Mouse (Mus musculus): ENCODE measurements around the gene Vangl2. TPM values are rescaled to one million over a fixed set of nuclear protein-coding genes. Genes with fewer than 3 reads are reported as not detected.

Gene Vangl2
- polyA plus RNA-seq (2014; fragmentation: Nextera tagmentation; extraction: Ambion mirVana), result 48.9 and 49.5 TPM in 2 replicates

GRCm38 (mm10) chr1:172028394-172029275 is at the start of gene Vangl2:
Gene Vangl2, minus strand, starts transcription at chr1:172028444.
- Histone ChIP-seq H3K9ac (peak within 1 kb of the TSS; percentile 87), H3K4me3 (replicated peaks; ENCODE audit: low read length) (peak within 1 kb of the TSS; percentile 63), H3K27me3 (ENCODE audit: control insufficient read depth, insufficient read depth, low read length) (no peaks in the 10 kb centered on the region), H3K36me3 (replicated peaks; ENCODE audit: control insufficient read depth, insufficient read depth) (no peaks in the 10 kb centered on the region), H3K4me1 (replicated peaks; ENCODE audit: control insufficient read depth, insufficient read depth, low read length) (peaks cover 36% of the 10 kb centered on the region), H3K9me3 (ENCODE audit: control insufficient read depth, low read length) (no peaks in the 10 kb centered on the region), H3K4me2 (replicated peaks) (peak within 1 kb of the TSS; percentile 87), H3K27ac (peak within 1 kb of the TSS; percentile 92)
- DNase-seq (ENCODE audit: low spot score), result no peak
- ATAC-seq (ENCODE audit: low FRiP score), result no peak
- WGBS, result 24% methylated on average over 21 of the region's 21 CpGs

DNA sequence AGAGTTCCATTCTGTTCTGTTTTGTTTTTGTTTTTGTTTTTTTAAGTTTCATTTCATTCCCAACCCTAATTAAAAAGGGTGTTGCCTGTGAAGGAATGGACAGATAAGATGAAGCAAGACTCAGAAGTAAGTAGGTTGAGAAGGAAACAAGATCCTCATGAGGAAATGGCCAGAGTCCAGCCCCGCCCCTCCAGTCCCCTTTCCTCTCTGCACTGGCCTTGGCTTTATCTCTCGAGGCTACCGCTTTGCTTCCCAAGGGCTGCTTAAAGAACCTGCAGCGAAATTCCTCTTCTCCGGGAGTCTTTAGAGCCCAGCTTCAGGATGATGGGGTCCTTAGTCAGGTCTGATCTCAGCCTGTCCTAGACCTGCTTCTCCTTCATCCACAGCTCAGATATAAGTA is 49.7 kb upstream of the Vangl2 start:
- DNase-seq (ENCODE audit: low spot score) (no peak), ATAC-seq (ENCODE audit: low FRiP score) (no peak)
- no peaks in the 10 kb centered on the region for H3K27me3 ChIP-seq (ENCODE audit: control insufficient read depth, insufficient read depth, low read length)
- H3K27ac ChIP-seq, result no peak overlapping the region
- WGBS, result 80% methylated on average over 5 of the region's 5 CpGs
- H3K36me3 ChIP-seq (replicated peaks; ENCODE audit: control insufficient read depth, insufficient read depth), result peaks cover 69% of the 10 kb centered on the region
- H3K9ac ChIP-seq, result no peak overlapping the region
- no peak overlapping the region for H3K4me3 ChIP-seq (replicated peaks; ENCODE audit: low read length)
- peaks cover 8% of the 10 kb centered on the region for H3K4me1 ChIP-seq (replicated peaks; ENCODE audit: control insufficient read depth, insufficient read depth, low read length)
- H3K4me2 ChIP-seq (replicated peaks), result no peak overlapping the region
- H3K9me3 ChIP-seq (ENCODE audit: control insufficient read depth, low read length), result no peaks in the 10 kb centered on the region

- 97% methylated on average over 7 of the region's 7 CpGs for WGBS
- DNase-seq (ENCODE audit: low spot score) (no peak), ATAC-seq (ENCODE audit: low FRiP score) (no peak)
- Histone ChIP-seq H3K4me3 (replicated peaks; ENCODE audit: low read length) (no peak overlapping the region), H3K4me1 (replicated peaks; ENCODE audit: control insufficient read depth, insufficient read depth, low read length) (no peaks in the 10 kb centered on the region), H3K4me2 (replicated peaks) (no peak overlapping the region), H3K27me3 (ENCODE audit: control insufficient read depth, insufficient read depth, low read length) (no peaks in the 10 kb centered on the region), H3K27ac (no peak overlapping the region), H3K9ac (no peak overlapping the region), H3K36me3 (replicated peaks; ENCODE audit: control insufficient read depth, insufficient read depth) (peaks cover 99% of the 10 kb centered on the region), H3K9me3 (ENCODE audit: control insufficient read depth, low read length) (no peaks in the 10 kb centered on the region)
These were observed 44.4 kb upstream of the Vangl2 start for GRCm38 (mm10) chr1:172072604-172073003.

- no peak overlapping the region for H3K4me3 ChIP-seq (replicated peaks; ENCODE audit: low read length)
- H3K27ac ChIP-seq, result no peak overlapping the region
- H3K9me3 ChIP-seq (ENCODE audit: control insufficient read depth, low read length), result no peaks in the 10 kb centered on the region
- peaks cover 99% of the 10 kb centered on the region for H3K36me3 ChIP-seq (replicated peaks; ENCODE audit: control insufficient read depth, insufficient read depth)
- DNase-seq (ENCODE audit: low spot score) (no peak), ATAC-seq (ENCODE audit: low FRiP score) (no peak)
- H3K9ac ChIP-seq, result no peak overlapping the region
- WGBS, result 40% methylated on average over 4 of the region's 4 CpGs
- H3K27me3 ChIP-seq (ENCODE audit: control insufficient read depth, insufficient read depth, low read length), result no peaks in the 10 kb centered on the region
- no peaks in the 10 kb centered on the region for H3K4me1 ChIP-seq (replicated peaks; ENCODE audit: control insufficient read depth, insufficient read depth, low read length)
- H3K4me2 ChIP-seq (replicated peaks), result no peak overlapping the region
These were observed 43.3 kb upstream of the Vangl2 start for GRCm38 (mm10) chr1:172071556-172071955.

DNA sequence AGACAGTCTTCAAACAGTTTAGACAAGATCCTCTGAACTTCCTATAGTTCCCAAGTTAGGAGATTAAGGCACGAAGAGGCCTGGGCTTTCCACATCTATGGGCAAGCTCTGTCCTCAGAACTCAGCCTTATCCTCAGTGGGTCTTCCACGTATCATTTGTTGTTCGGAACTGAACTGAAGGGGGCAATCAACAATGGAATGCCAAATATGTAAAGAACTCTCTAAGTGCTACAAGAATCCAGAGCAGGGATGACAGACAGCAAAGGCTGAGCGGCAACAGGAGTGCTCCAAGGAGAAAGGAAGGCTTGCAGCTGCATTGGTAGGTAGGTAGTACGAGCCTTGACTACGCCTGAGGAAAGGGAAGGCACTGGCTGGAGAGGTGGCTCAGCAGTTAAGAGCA is 42.0 kb upstream of the Vangl2 start:
- WGBS, result 90% methylated on average over 6 of the region's 6 CpGs
- DNase-seq (ENCODE audit: low spot score), result no peak
- Histone ChIP-seq H3K27me3 (ENCODE audit: control insufficient read depth, insufficient read depth, low read length) (no peaks in the 10 kb centered on the region), H3K9ac (no peak overlapping the region), H3K9me3 (ENCODE audit: control insufficient read depth, low read length) (no peaks in the 10 kb centered on the region), H3K36me3 (replicated peaks; ENCODE audit: control insufficient read depth, insufficient read depth) (peaks cover 99% of the 10 kb centered on the region), H3K4me1 (replicated peaks; ENCODE audit: control insufficient read depth, insufficient read depth, low read length) (no peaks in the 10 kb centered on the region), H3K27ac (no peak overlapping the region), H3K4me3 (replicated peaks; ENCODE audit: low read length) (no peak overlapping the region), H3K4me2 (replicated peaks) (no peak overlapping the region)
- no peak for ATAC-seq (ENCODE audit: low FRiP score)

- 42% methylated on average over 13 of the region's 13 CpGs for WGBS
- H3K27me3 ChIP-seq (ENCODE audit: control insufficient read depth, insufficient read depth, low read length), result no peaks in the 10 kb centered on the region
- H3K36me3 ChIP-seq (replicated peaks; ENCODE audit: control insufficient read depth, insufficient read depth), result peaks cover 56% of the 10 kb centered on the region
- H3K9ac ChIP-seq, result no peak overlapping the region
- peak overlapping the region; percentile 53; the same call in 1 of the 2 replicates for H3K27ac ChIP-seq
- H3K9me3 ChIP-seq (ENCODE audit: control insufficient read depth, low read length), result no peaks in the 10 kb centered on the region
- H3K4me1 ChIP-seq (replicated peaks; ENCODE audit: control insufficient read depth, insufficient read depth, low read length), result peaks cover 9% of the 10 kb centered on the region
- H3K4me3 ChIP-seq (replicated peaks; ENCODE audit: low read length), result no peak overlapping the region
- DNase-seq (ENCODE audit: low spot score) (no peak), ATAC-seq (ENCODE audit: low FRiP score) (peak; percentile 51)
- H3K4me2 ChIP-seq (replicated peaks), result no peak overlapping the region
These were observed 36.4 kb upstream of the Vangl2 start for GRCm38 (mm10) chr1:172064613-172065141.

- Histone ChIP-seq H3K4me1 (replicated peaks; ENCODE audit: control insufficient read depth, insufficient read depth, low read length) (peaks cover 12% of the 10 kb centered on the region), H3K4me2 (replicated peaks) (no peak overlapping the region), H3K36me3 (replicated peaks; ENCODE audit: control insufficient read depth, insufficient read depth) (peaks cover 44% of the 10 kb centered on the region), H3K27ac (no peak overlapping the region), H3K4me3 (replicated peaks; ENCODE audit: low read length) (no peak overlapping the region), H3K9me3 (ENCODE audit: control insufficient read depth, low read length) (no peaks in the 10 kb centered on the region), H3K9ac (no peak overlapping the region), H3K27me3 (ENCODE audit: control insufficient read depth, insufficient read depth, low read length) (no peaks in the 10 kb centered on the region)
- 71% methylated on average over 4 of the region's 4 CpGs for WGBS
- no peak for ATAC-seq (ENCODE audit: low FRiP score)
- DNase-seq (ENCODE audit: low spot score), result no peak
These were observed 35.2 kb upstream of the Vangl2 start for GRCm38 (mm10) chr1:172063291-172064023.

GRCm38 (mm10) chr1:172062101-172062500 is 33.9 kb upstream of the Vangl2 start:
- no peak overlapping the region for H3K27ac ChIP-seq
- H3K4me1 ChIP-seq (replicated peaks; ENCODE audit: control insufficient read depth, insufficient read depth, low read length), result peaks cover 24% of the 10 kb centered on the region
- ATAC-seq (ENCODE audit: low FRiP score), result no peak

GRCm38 (mm10) chr1:172061217-172061616 is 33.0 kb upstream of the Vangl2 start:
- ATAC-seq (ENCODE audit: low FRiP score) (peak; percentile 18; the same call in 1 of the 2 replicates), DNase-seq (ENCODE audit: low spot score) (no peak)
- Histone ChIP-seq H3K4me3 (replicated peaks; ENCODE audit: low read length) (no peak overlapping the region), H3K9ac (no peak overlapping the region), H3K36me3 (replicated peaks; ENCODE audit: control insufficient read depth, insufficient read depth) (peaks cover 22% of the 10 kb centered on the region), H3K4me1 (replicated peaks; ENCODE audit: control insufficient read depth, insufficient read depth, low read length) (peaks cover 24% of the 10 kb centered on the region), H3K4me2 (replicated peaks) (no peak overlapping the region), H3K27me3 (ENCODE audit: control insufficient read depth, insufficient read depth, low read length) (no peaks in the 10 kb centered on the region), H3K27ac (peak overlapping the region; percentile 70), H3K9me3 (ENCODE audit: control insufficient read depth, low read length) (no peaks in the 10 kb centered on the region)
- 9% methylated on average over 8 of the region's 8 CpGs for WGBS

More at GRCm38 (mm10) chr1:172062101-172062500, 33.9 kb upstream of the Vangl2 start:
- Histone ChIP-seq H3K4me3 (replicated peaks; ENCODE audit: low read length) (no peak overlapping the region), H3K9me3 (ENCODE audit: control insufficient read depth, low read length) (no peaks in the 10 kb centered on the region), H3K4me2 (replicated peaks) (no peak overlapping the region), H3K9ac (no peak overlapping the region), H3K36me3 (replicated peaks; ENCODE audit: control insufficient read depth, insufficient read depth) (peaks cover 31% of the 10 kb centered on the region), H3K27me3 (ENCODE audit: control insufficient read depth, insufficient read depth, low read length) (no peaks in the 10 kb centered on the region)
- WGBS, result 70% methylated on average over 2 of the region's 2 CpGs
- no peak for DNase-seq (ENCODE audit: low spot score)
